Mouse (Mus musculus): ENCODE measurements around the gene Smg6.
A peak's percentile ranks its signal among the peaks of the same experiment; 100 is the strongest.

Smg6 gene

GRCm38 (mm10) chr11:74925577-74926387 is at the start of gene Smg6, which contains the start of gene Srr:
TSS of gene Smg6 (plus strand) at chr11:74925823.
TSS of gene Srr (minus strand) at chr11:74925948.
- peak; percentile 97 for DNase-seq (ENCODE audit: low read depth, low spot score)

- peak; percentile 74 for DNase-seq (ENCODE audit: low read depth, low spot score)
Observed at GRCm38 (mm10) chr11:74876801-74877200, 48.8 kb upstream of the Smg6 start.

- no peak for DNase-seq (ENCODE audit: low read depth, low spot score)
Observed at GRCm38 (mm10) chr11:74880999-74881398, 44.6 kb upstream of the Smg6 start.

DNA sequence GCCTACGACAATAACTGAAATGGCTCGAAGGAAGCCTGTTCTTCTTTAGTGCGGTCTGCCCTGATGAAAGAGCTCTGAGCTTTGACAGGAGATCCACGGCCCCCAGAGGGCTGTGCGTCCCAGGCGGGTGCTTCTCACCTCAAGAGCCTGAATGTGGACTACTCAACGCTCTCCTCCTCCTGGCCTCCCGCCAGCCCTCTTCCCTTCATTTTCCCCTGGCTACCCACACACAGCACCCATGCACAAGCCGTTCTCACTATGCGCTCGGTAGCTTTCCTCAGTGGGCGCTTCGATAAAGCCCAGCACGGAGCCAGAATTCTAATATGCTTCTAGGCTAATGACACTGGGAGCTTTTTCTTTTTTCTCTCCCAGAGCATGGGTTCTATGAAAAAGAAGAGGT is 43.6 kb upstream of the Smg6 start:
- no peak for DNase-seq (ENCODE audit: low read depth, low spot score)

DNA sequence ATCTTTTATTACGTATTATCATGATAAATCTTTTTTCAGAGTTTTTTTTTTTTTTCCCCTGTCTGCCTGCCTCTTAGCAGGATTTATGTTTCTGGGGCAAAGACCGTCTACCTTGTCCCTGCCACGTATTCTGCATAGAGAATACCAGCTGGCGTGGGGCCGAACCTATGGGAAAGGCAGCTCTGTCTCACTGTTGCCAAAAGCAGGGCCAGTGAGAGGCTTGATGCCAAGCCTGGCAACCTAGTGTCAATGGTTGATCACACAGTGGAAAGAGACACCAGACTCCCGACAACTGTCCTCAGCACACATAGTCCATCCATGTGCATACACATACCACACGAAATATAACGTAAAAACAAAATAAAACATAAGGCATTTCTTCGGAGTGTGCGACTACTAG is 42.5 kb upstream of the Smg6 start:
- no peak for DNase-seq (ENCODE audit: low read depth, low spot score)

- no peak for DNase-seq (ENCODE audit: low read depth, low spot score)
Observed at GRCm38 (mm10) chr11:74894619-74895018, 31.0 kb upstream of the Smg6 start.

DNA sequence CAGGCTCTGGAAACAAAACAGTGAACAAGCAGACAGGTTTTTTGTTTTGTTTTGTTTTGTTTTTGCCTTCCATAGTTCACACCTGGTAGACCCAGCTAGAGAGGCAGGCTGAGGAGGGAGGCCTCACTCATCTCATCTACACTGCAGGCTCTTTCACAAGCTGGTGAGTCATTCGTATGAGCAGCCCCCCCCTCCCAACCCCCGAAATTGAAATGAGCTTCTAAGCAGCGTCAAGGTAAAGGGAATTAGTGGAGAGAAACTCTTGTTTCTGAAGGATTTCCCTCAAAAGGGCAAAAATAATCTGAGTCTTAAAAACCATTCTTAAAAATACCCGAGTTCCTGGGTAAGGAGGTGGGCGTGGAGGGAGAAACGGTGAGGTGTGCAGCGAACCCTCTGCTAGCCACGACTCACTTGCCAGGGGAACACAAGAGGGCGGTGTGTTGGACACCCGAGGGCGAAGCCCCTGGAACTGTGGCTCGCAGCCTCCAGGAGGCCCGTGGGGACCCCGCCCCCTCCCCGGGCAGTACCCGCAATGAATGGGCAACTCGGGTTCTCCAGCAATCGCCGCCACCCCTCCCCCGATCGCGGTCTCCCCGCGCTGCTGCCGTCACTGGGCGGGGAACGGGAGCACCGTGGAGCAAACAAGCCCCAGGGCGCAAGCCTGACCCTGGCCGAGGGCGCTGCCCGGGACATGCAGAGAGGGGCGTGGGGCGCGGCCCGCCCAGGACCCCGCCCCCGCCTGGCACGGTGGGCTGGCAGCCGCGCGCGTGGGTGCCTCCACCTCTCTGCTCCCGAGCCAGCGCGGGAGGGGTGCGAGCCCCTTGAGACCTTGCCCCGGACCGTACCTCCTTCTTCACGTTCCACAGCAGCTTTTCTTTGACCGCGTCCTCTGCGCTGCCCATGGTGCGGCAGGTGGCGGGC is 29.4 kb upstream of the Smg6 start:
- DNase-seq (ENCODE audit: low read depth, low spot score), result peak; percentile 54

DNA sequence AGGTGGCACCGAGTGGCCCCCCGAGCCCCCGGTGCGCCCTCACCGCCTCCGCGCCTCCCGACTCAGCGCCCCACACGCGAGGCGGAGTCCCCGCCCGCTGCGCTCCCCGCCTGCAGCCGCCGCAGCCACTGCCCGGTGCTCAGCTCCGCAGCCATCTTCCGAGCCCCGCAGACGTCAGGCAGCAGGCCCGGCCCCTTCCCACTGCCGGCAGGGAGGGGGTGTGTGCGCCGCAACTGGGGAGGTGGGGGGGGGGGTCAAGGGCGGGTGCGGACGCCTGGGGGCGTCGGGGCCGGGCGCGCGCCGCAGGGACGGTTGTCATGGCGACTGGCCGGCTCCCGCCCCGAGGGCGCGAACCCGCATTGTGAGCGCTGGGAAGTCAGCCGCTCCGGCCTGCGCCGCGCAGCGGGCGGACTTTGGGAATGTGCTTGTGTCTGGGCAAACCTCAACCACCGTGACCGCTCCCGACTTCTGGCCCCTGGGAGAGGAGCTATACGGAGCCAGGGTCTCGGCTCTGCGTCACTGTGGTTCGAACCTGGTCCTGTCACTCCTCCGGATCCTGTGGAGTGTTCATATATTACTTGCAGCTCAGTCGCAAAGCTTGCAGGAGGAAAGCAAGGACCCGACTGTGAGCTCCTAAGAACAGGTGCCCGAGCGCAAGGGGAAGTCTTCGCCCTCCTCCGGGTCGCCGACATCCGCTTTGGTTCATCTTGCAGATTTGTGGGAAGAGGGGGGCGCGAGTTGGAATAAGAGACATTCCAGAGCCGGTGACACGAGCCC is 28.5 kb upstream of the Smg6 start, which contains the start of gene Sgsm2:
TSS of gene Sgsm2 (minus strand) at position 160 of the 777 bp plus-strand sequence.
- DNase-seq (ENCODE audit: low read depth, low spot score), result peak; percentile 84

DNA sequence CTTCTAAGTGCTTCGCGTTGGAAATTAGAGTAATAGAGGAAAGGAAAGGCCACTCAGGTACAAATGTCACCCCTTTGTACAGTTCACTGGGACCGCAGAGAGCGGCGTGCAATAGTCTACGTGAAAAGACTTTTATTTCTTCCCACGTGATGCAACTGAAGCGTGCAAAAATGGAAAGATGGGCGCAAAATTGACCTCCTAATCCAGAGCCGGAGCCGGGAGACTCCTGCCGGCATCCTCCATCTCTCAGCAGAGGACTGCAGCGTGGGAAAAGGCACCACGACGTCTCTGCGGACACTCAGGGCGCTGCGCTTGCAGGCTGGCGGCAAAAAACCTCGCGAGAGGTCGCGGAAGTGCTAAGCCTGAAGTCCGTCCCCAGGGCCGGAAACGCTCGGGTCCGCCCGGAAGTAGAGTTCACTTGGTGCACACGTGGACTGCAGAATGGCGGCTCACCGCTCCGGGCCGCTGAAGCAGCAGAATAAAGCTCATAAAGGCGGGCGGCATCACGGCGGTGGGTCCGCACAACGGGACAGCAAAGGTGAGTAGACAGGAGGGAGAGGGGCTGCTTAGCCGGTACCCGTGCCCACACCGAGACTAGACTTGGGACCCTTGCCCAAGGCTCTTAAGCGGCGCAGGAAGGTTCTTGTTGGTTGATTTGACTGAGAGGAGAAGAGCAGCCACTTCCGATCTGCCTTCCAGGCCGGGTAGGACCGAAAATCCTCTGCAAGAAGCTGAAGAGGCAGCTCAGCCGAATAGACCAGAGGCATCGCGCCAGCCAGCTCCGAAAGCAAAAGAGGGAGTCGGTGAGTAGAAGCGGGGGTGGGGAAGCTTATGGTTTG is 27.7 kb upstream of the Smg6 start, which contains the start of gene Tsr1:
TSS of gene Tsr1 (plus strand) at position 394 of the 839 bp plus-strand sequence.
- DNase-seq (ENCODE audit: low read depth, low spot score), result peak; percentile 95

DNA sequence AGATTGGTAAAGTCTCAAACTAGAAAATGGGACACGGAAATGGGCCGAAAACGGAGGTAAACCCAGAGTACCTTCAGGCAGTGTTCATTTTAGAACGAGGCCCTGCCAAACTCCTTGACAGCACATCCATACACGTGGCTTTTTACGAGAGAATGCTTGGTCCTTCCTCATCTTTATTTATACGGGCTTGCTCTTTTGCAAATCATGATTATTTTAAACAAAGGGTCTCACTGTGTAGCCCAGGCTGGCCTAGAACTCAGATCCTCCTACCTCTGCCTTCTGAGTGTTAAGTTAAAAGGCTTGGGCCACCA is 27.2 kb upstream of the Smg6 start:
- DNase-seq (ENCODE audit: low read depth, low spot score), result no peak

- no peak for DNase-seq (ENCODE audit: low read depth, low spot score)
Observed at GRCm38 (mm10) chr11:74901555-74901954, 24.1 kb upstream of the Smg6 start.

GRCm38 (mm10) chr11:74902416-74902815 is 23.2 kb upstream of the Smg6 start:
- DNase-seq (ENCODE audit: low read depth, low spot score), result no peak

- no peak for DNase-seq (ENCODE audit: low read depth, low spot score)
Observed at GRCm38 (mm10) chr11:74907850-74908249, 17.8 kb upstream of the Smg6 start.

- no peak for DNase-seq (ENCODE audit: low read depth, low spot score)
Observed at GRCm38 (mm10) chr11:74908618-74909399, 16.8 kb upstream of the Smg6 start.

GRCm38 (mm10) chr11:74909978-74910377 is 15.6 kb upstream of the Smg6 start:
- DNase-seq (ENCODE audit: low read depth, low spot score), result no peak

GRCm38 (mm10) chr11:74912492-74912891 is 13.1 kb upstream of the Smg6 start:
- DNase-seq (ENCODE audit: low read depth, low spot score), result no peak

DNA sequence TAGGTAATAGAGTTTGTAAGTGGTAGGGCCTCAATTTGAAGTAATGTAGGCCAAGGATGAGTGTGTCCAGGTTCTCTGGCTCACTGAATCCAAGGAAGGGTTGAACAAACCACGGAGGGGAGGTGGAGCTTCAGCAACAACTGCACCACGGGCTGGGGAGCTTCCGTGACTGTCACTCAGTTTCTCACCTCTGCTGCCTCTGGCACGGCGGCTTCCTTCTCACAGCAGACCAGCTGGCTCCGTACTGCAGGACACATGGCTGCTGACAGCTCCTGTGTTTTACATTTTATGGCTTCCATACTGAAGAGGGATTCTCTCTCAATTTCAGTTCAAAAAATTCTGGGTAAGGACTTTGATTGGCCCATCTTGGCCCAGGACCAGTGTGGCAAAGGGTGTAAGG is 6.4 kb upstream of the Smg6 start:
- DNase-seq (ENCODE audit: low read depth, low spot score), result no peak

DNA sequence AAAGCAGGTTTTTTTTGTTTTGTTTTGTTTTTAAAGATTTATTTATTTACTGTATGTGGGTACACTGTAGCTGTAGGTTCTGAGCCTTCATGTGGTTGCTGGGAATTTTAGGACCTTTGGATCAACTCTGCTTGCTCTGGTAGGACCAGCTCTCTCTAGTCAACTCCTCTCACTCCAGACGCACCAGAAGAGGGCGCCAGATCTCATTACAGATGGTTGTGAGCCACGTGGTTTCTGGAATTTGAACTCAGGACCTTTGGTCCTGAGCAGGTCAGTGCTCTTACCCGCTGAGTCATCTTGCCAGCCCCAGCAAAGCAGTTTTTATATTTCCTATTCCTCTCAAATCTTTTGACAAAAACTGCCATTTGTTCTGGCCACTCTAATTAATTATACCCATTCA is 1.5 kb upstream of the Smg6 start:
- DNase-seq (ENCODE audit: low read depth, low spot score), result peak; percentile 13

DNA sequence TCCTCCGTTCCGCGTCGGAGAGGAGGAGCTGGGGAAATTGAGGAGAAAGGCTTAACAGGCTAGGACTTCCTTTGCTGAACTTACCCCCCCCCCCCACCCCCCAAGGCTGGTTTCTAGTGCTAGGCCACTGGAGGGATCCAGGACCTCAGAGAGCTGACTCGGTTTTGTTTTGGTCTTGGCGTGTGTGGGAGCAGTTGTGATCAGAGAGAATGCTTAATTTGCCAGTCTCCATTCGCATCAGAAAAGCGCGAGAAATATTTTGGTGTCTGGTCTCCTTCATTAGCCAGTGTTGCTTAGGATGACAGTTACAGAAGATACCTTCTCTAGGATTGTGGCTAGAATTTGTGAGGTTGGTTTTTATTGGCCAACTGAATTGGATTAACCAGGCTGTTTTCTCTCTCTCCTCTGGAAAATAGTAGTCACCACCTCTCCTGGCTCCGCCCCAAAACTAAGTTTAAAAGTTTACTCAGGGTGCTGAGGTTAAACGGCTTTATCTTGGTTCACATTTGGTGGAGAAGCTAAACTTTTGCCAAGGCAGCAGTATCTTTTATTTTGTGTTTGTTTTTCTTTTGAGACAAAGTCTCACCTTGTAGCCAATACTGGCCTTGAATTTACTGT is 874 bp downstream of the Smg6 start:
- no peak for DNase-seq (ENCODE audit: low read depth, low spot score)

Data from mesoderm, embryonic 11.5 days (tissue).